Mouse (Mus musculus) limb, embryonic 13.5 days (tissue): ENCODE results near the gene Tmprss4. TPM values are rescaled to one million over a fixed set of nuclear protein-coding genes. Genes with fewer than 3 reads are reported as not detected.

ENCODE experiments used
- ATAC-seq: fragments of 200-750 bp; cut with Nextera tagmentation; 2 replicates; pipeline ENCODE4 v1.8.0; 2017; ENCODE audit warnings: low read depth, moderate number of reproducible peaks, moderate TSS enrichment; ENCODE audit not compliant: low FRiP score
- H3K27ac ChIP-seq: fragments of 300-500 bp; sonication (generic); 2 replicates; pipeline ENCODE4 v1.5.1; 2015; ENCODE audit warnings: inconsistent platforms, mild to moderate bottlenecking, moderate library complexity
- H3K27me3 ChIP-seq: fragments of 300-500 bp; sonication (generic); 2 replicates; pipeline ENCODE4 v1.6.1; 2015; ENCODE audit warnings: mild to moderate bottlenecking, inconsistent platforms
- H3K36me3 ChIP-seq: fragments of 300-500 bp; sonication (generic); 2 replicates; pipeline ENCODE4 v1.6.1; 2015; ENCODE audit warnings: inconsistent platforms, mild to moderate bottlenecking, moderate library complexity
- H3K4me1 ChIP-seq: fragments of 300-500 bp; sonication (generic); 2 replicates; pipeline ENCODE4 v1.6.1; 2015; ENCODE audit warnings: inconsistent platforms
- H3K4me2 ChIP-seq: fragments of 300-500 bp; sonication (generic); replicated peaks from 2 replicates; pipeline ENCODE4 v1.6.1; 2015; ENCODE audit warnings: inconsistent platforms, mild to moderate bottlenecking, moderate library complexity
- H3K4me3 ChIP-seq: fragments of 300-500 bp; sonication (generic); 2 replicates; pipeline ENCODE4 v1.5.1; 2015; ENCODE audit warnings: moderate library complexity, mild to moderate bottlenecking, inconsistent platforms
- H3K9ac ChIP-seq: fragments of 300-500 bp; sonication (generic); 2 replicates; pipeline ENCODE4 v1.6.1; 2015; ENCODE audit warnings: mild to moderate bottlenecking, inconsistent platforms
- H3K9me3 ChIP-seq: fragments of 300-500 bp; sonication (generic); 2 replicates; pipeline ENCODE4 v1.6.1; 2016; ENCODE audit warnings: inconsistent platforms
- WGBS: fragments of 180-500 bp; shearing (Covaris S2); methylation state at CpG from one replicate; pipeline ENCODE4 v1.1.7; 2015; 5-methylcytosine and 5-hydroxymethylcytosine counted together
- polyA plus RNA-seq: library from polyadenylated mRNA; unstranded; fragments of >200 nt; fragmentation: Nextera tagmentation; extraction: Ambion mirVana; gene quantifications from 2 replicates; pipeline ENCODE4 v1.2.1, GENCODE M21; 2015

Tmprss4 gene
- polyA plus RNA-seq: 0.22 and 0.24 TPM in 2 replicates

- no peaks in the 10 kb centered on the region for H3K4me1 ChIP-seq
- H3K27me3 ChIP-seq: no peaks in the 10 kb centered on the region
- no peaks in the 10 kb centered on the region for H3K36me3 ChIP-seq
- H3K9me3 ChIP-seq: no peaks in the 10 kb centered on the region
- no peak within 1 kb of the TSS for H3K4me2 ChIP-seq
- no peak within 1 kb of the TSS for H3K9ac ChIP-seq
- no peak within 1 kb of the TSS for H3K27ac ChIP-seq
- H3K4me3 ChIP-seq: no peak within 1 kb of the TSS
- no peak for ATAC-seq
- 61% methylated on average over 8 of the region's 8 CpGs for WGBS
Observed at GRCm38 (mm10) chr9:45203797-45204410, at the start of gene Tmprss4. TSS of gene Tmprss4 (minus strand) at chr9:45204092.

- H3K27ac ChIP-seq: no peak overlapping the region
- no peak overlapping the region for H3K4me3 ChIP-seq
- no peak for ATAC-seq
- 76% methylated on average over 6 of the region's 6 CpGs for WGBS
- H3K36me3 ChIP-seq: no peaks in the 10 kb centered on the region
- H3K9me3 ChIP-seq: no peaks in the 10 kb centered on the region
- no peaks in the 10 kb centered on the region for H3K27me3 ChIP-seq
- H3K4me2 ChIP-seq: no peak overlapping the region
- no peaks in the 10 kb centered on the region for H3K4me1 ChIP-seq
- no peak overlapping the region for H3K9ac ChIP-seq
Observed at GRCm38 (mm10) chr9:45252395-45252794, 48.5 kb upstream of the Tmprss4 start.

- Histone ChIP-seq H3K27me3 (no peaks in the 10 kb centered on the region), H3K27ac (no peak overlapping the region), H3K9ac (no peak overlapping the region), H3K4me2 (no peak overlapping the region), H3K4me3 (no peak overlapping the region), H3K4me1 (no peaks in the 10 kb centered on the region), H3K36me3 (no peaks in the 10 kb centered on the region), H3K9me3 (no peaks in the 10 kb centered on the region)
- WGBS: 56% methylated on average over 4 of the region's 4 CpGs
- ATAC-seq: no peak
Observed at GRCm38 (mm10) chr9:45251990-45252389, 48.1 kb upstream of the Tmprss4 start.

- no peak overlapping the region for H3K4me2 ChIP-seq
- ATAC-seq: no peak
- H3K36me3 ChIP-seq: no peaks in the 10 kb centered on the region
- 84% methylated on average over 3 of the region's 3 CpGs for WGBS
- H3K27ac ChIP-seq: no peak overlapping the region
- no peaks in the 10 kb centered on the region for H3K9me3 ChIP-seq
- H3K27me3 ChIP-seq: no peaks in the 10 kb centered on the region
- no peak overlapping the region for H3K9ac ChIP-seq
- no peaks in the 10 kb centered on the region for H3K4me1 ChIP-seq
- H3K4me3 ChIP-seq: no peak overlapping the region
Observed at GRCm38 (mm10) chr9:45251281-45251680, 47.4 kb upstream of the Tmprss4 start.

GRCm38 (mm10) chr9:45250306-45250705 is 46.4 kb upstream of the Tmprss4 start:
- ATAC-seq: no peak
- no peaks in the 10 kb centered on the region for H3K27me3 ChIP-seq
- H3K4me3 ChIP-seq: no peak overlapping the region
- H3K9me3 ChIP-seq: no peaks in the 10 kb centered on the region
- 87% methylated on average over 7 of the region's 7 CpGs for WGBS
- H3K27ac ChIP-seq: no peak overlapping the region
- no peak overlapping the region for H3K4me2 ChIP-seq
- no peaks in the 10 kb centered on the region for H3K36me3 ChIP-seq
- no peak overlapping the region for H3K9ac ChIP-seq
- H3K4me1 ChIP-seq: no peaks in the 10 kb centered on the region

- ATAC-seq: no peak
- H3K27me3 ChIP-seq: no peaks in the 10 kb centered on the region
- H3K4me2 ChIP-seq: no peak overlapping the region
- H3K27ac ChIP-seq: no peak overlapping the region
- H3K4me1 ChIP-seq: no peaks in the 10 kb centered on the region
- H3K9ac ChIP-seq: no peak overlapping the region
- no peaks in the 10 kb centered on the region for H3K9me3 ChIP-seq
- no peaks in the 10 kb centered on the region for H3K36me3 ChIP-seq
- 70% methylated on average over 2 of the region's 2 CpGs for WGBS
- H3K4me3 ChIP-seq: no peak overlapping the region
Observed at GRCm38 (mm10) chr9:45247536-45247935, 43.6 kb upstream of the Tmprss4 start.

GRCm38 (mm10) chr9:45246060-45246459 is 42.2 kb upstream of the Tmprss4 start:
- 84% methylated on average over 6 of the region's 6 CpGs for WGBS
- no peak overlapping the region for H3K4me2 ChIP-seq
- H3K9ac ChIP-seq: no peak overlapping the region
- H3K9me3 ChIP-seq: no peaks in the 10 kb centered on the region
- no peak for ATAC-seq
- H3K4me3 ChIP-seq: no peak overlapping the region
- H3K27ac ChIP-seq: no peak overlapping the region
- H3K4me1 ChIP-seq: no peaks in the 10 kb centered on the region
- no peaks in the 10 kb centered on the region; the same call in 1 of the 2 replicates for H3K27me3 ChIP-seq
- H3K36me3 ChIP-seq: no peaks in the 10 kb centered on the region

GRCm38 (mm10) chr9:45245432-45245831 is 41.5 kb upstream of the Tmprss4 start:
- Histone ChIP-seq H3K4me3 (no peak overlapping the region), H3K4me2 (no peak overlapping the region), H3K9me3 (no peaks in the 10 kb centered on the region), H3K4me1 (no peaks in the 10 kb centered on the region), H3K27ac (no peak overlapping the region), H3K9ac (no peak overlapping the region), H3K27me3 (no peaks in the 10 kb centered on the region; the same call in 1 of the 2 replicates), H3K36me3 (no peaks in the 10 kb centered on the region)
- ATAC-seq: no peak
- WGBS: 88% methylated on average over 1 of the region's 1 CpGs

- no peaks in the 10 kb centered on the region; the same call in 1 of the 2 replicates for H3K27me3 ChIP-seq
- H3K27ac ChIP-seq: no peak overlapping the region
- no peak overlapping the region for H3K4me2 ChIP-seq
- H3K4me3 ChIP-seq: no peak overlapping the region
- no peaks in the 10 kb centered on the region for H3K9me3 ChIP-seq
- no peak overlapping the region for H3K9ac ChIP-seq
- 80% methylated on average over 5 of the region's 5 CpGs for WGBS
- ATAC-seq: no peak
- no peaks in the 10 kb centered on the region for H3K4me1 ChIP-seq
- no peaks in the 10 kb centered on the region for H3K36me3 ChIP-seq
Observed at GRCm38 (mm10) chr9:45241397-45241796, 37.5 kb upstream of the Tmprss4 start.

- H3K36me3 ChIP-seq: no peaks in the 10 kb centered on the region
- WGBS: 42% methylated on average over 7 of the region's 7 CpGs
- no peak for ATAC-seq
Observed at GRCm38 (mm10) chr9:45236744-45237143, 32.9 kb upstream of the Tmprss4 start.

GRCm38 (mm10) chr9:45235668-45236227 is 31.9 kb upstream of the Tmprss4 start:
- H3K4me2 ChIP-seq: no peak overlapping the region
- no peak overlapping the region for H3K27ac ChIP-seq
- H3K4me3 ChIP-seq: no peak overlapping the region
- no peak for ATAC-seq
- no peaks in the 10 kb centered on the region for H3K9me3 ChIP-seq
- WGBS: 75% methylated on average over 6 of the region's 6 CpGs
- H3K9ac ChIP-seq: no peak overlapping the region
- no peaks in the 10 kb centered on the region for H3K36me3 ChIP-seq
- no peaks in the 10 kb centered on the region for H3K4me1 ChIP-seq
- no peaks in the 10 kb centered on the region for H3K27me3 ChIP-seq

More at GRCm38 (mm10) chr9:45236744-45237143, 32.9 kb upstream of the Tmprss4 start:
- Histone ChIP-seq H3K4me2 (no peak overlapping the region), H3K27me3 (no peaks in the 10 kb centered on the region; the same call in 1 of the 2 replicates), H3K27ac (no peak overlapping the region), H3K9me3 (no peaks in the 10 kb centered on the region), H3K9ac (no peak overlapping the region), H3K4me1 (no peaks in the 10 kb centered on the region), H3K4me3 (no peak overlapping the region)

- Histone ChIP-seq H3K9me3 (no peaks in the 10 kb centered on the region), H3K9ac (no peak overlapping the region), H3K36me3 (no peaks in the 10 kb centered on the region), H3K27ac (no peak overlapping the region), H3K4me2 (no peak overlapping the region), H3K27me3 (no peaks in the 10 kb centered on the region), H3K4me3 (no peak overlapping the region), H3K4me1 (no peaks in the 10 kb centered on the region)
- no peak for ATAC-seq
- 65% methylated on average over 8 of the region's 8 CpGs for WGBS
Observed at GRCm38 (mm10) chr9:45229359-45229758, 25.5 kb upstream of the Tmprss4 start.

- no peaks in the 10 kb centered on the region for H3K36me3 ChIP-seq
- no peak; the same call in 1 of the 2 replicates for ATAC-seq
- WGBS: 14% methylated on average over 6 of the region's 6 CpGs
- H3K4me2 ChIP-seq: no peak overlapping the region
- no peak overlapping the region for H3K9ac ChIP-seq
- H3K27me3 ChIP-seq: no peaks in the 10 kb centered on the region
- H3K27ac ChIP-seq: no peak overlapping the region
- no peaks in the 10 kb centered on the region for H3K9me3 ChIP-seq
- no peaks in the 10 kb centered on the region for H3K4me1 ChIP-seq
- H3K4me3 ChIP-seq: no peak overlapping the region
Observed at GRCm38 (mm10) chr9:45221567-45221966, 17.7 kb upstream of the Tmprss4 start.
